Mouse (Mus musculus): Measurements from ENCODE around the gene Fat3. TPM values are rescaled to one million over a fixed set of nuclear protein-coding genes. Genes with fewer than 3 reads are reported as not detected.

Fat3 gene
- polyA plus RNA-seq, 1 experiment from 2014 or later = 2.3 TPM

DNA sequence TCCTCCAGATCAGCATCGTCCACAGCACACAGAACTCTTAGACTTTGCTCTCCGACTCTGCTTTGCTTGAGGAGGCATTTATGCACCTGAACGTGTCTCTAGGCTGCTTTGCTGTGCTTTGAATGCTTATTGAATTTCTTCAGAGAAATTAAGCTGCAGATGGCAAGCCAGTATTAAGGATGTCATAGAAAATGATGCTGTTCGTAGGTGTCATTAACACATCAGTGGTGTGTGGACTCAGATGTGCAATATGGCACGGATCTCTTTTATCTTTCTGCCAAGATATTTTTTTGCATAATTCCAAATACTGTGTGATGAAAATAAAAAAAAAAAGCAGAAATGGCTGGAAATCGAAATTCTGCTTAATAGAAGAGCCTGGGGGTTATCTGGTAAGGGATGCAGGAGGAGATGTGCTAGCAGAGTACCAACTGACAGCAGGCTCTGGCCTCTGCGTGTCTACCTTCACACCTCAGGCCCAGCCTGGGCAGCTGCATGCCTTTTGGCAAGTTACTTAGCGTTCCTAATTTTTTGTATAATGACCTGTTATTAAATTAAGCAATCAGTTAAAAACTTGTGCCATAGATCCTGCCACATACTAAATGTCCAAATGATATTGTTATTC is 407.9 kb downstream of the Fat3 start:
- H3K36me3 ChIP-seq (ENCODE audit: control insufficient read depth, insufficient read depth, low read length) = no peaks in the 10 kb centered on the region

DNA sequence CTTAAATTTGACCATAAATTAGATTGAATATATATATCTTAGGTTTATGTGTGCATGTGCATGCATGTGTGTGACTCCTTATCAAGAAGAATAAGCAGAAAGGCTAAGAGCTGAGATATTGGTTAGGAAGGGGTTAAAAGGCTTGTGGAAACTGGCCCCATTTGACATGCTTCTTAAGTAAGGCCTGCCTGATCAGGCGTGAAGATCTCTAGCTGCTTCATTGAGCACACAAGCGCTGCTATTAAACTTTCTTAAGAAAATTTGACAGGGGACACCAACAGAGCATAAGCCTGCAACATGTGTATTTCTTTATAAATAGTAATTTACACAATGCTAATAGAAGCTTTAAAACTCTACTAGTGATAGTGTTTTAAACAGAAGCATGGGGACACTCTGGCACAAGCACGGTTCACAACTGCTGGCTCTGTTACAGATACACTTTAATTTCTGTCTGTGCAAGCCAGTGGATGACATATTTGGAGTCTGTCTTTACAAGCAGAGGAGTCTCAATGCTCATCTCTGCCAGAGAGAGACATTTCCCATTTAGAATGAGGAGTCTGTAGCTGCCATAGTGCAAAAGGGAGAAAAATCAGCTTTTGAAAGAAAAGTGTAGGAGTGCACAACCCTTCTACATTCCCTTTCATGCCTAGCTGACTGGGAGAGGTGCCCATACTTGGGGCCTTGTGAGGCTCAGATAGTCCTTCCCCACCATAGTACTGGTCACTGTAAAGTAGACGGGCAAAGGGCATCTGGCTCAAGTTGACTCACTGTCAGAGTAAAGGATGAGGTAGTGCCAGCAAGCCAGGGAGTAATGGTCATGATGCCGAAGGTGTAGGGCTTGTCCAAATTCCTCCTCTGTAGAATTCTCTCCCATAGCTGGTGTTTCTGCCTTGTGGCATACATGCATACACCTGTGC is 408.8 kb downstream of the Fat3 start:
- 57% methylated on average over 5 of the region's 5 CpGs for WGBS (ENCODE audit: insufficient replicate concordance)
- Histone ChIP-seq H3K27ac (ENCODE audit: low read depth, low read length) (no peak overlapping the region), H3K9ac (ENCODE audit: low read depth, low read length) (no peak overlapping the region), H3K9me3 (replicated peaks; ENCODE audit: control insufficient read depth, low read length) (no peaks in the 10 kb centered on the region), H3K4me2 (no peak overlapping the region), H3K27me3 (ENCODE audit: control insufficient read depth, insufficient read depth, low read length) (no peaks in the 10 kb centered on the region), H3K4me1 (ENCODE audit: control insufficient read depth, insufficient read depth, low read length) (no peaks in the 10 kb centered on the region), H3K4me3 (ENCODE audit: low read depth, low read length) (no peak overlapping the region), H3K36me3 (ENCODE audit: control insufficient read depth, insufficient read depth, low read length) (no peaks in the 10 kb centered on the region)
- no peak for ATAC-seq (replicated peaks; ENCODE audit: insufficient number of reproducible peaks, low FRiP score, low TSS enrichment)

More for the DNA sequence above, 407.9 kb downstream of the Fat3 start:
- ATAC-seq (replicated peaks; ENCODE audit: insufficient number of reproducible peaks, low FRiP score, low TSS enrichment) = no peak
- 71% methylated on average over 8 of the region's 8 CpGs for whole genome bisulfite sequencing (ENCODE audit: insufficient replicate concordance)
- Histone ChIP-seq H3K4me2 (no peak overlapping the region), H3K4me3 (ENCODE audit: low read depth, low read length) (no peak overlapping the region), H3K27ac (ENCODE audit: low read depth, low read length) (no peak overlapping the region), H3K27me3 (ENCODE audit: control insufficient read depth, insufficient read depth, low read length) (no peaks in the 10 kb centered on the region), H3K9ac (ENCODE audit: low read depth, low read length) (no peak overlapping the region), H3K4me1 (ENCODE audit: control insufficient read depth, insufficient read depth, low read length) (no peaks in the 10 kb centered on the region), H3K9me3 (replicated peaks; ENCODE audit: control insufficient read depth, low read length) (no peaks in the 10 kb centered on the region)

DNA sequence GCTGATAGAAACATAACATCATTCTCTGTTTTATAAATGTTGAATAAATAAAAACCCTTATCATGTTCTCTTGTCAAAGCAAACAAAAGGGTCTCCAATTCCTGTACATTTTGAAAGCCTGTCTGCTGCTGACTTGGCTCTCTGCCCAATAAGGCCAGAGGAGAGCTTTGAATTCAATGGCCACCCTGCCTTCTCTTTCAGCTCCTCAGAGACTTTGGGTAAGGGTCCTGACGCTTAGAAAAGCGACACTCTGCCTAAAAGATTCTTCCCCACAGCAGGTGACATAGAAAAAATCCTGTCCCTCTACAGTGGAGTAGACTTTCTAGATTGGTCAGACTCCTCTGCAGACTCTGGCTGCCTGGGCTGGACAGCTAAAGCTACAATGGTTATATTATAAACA is 421.8 kb downstream of the Fat3 start:
- WGBS (ENCODE audit: insufficient replicate concordance) = 45% methylated on average over 2 of the region's 2 CpGs
- H3K27ac ChIP-seq (ENCODE audit: low read depth, low read length) = no peak overlapping the region
- H3K4me3 ChIP-seq (ENCODE audit: low read depth, low read length) = no peak overlapping the region
- no peak overlapping the region for H3K4me2 ChIP-seq
- H3K36me3 ChIP-seq (ENCODE audit: control insufficient read depth, insufficient read depth, low read length) = no peaks in the 10 kb centered on the region
- no peak for ATAC-seq (replicated peaks; ENCODE audit: insufficient number of reproducible peaks, low FRiP score, low TSS enrichment)
- no peaks in the 10 kb centered on the region for H3K27me3 ChIP-seq (ENCODE audit: control insufficient read depth, insufficient read depth, low read length)
- H3K9me3 ChIP-seq (replicated peaks; ENCODE audit: control insufficient read depth, low read length) = no peaks in the 10 kb centered on the region
- no peaks in the 10 kb centered on the region for H3K4me1 ChIP-seq (ENCODE audit: control insufficient read depth, insufficient read depth, low read length)
- H3K9ac ChIP-seq (ENCODE audit: low read depth, low read length) = no peak overlapping the region

DNA sequence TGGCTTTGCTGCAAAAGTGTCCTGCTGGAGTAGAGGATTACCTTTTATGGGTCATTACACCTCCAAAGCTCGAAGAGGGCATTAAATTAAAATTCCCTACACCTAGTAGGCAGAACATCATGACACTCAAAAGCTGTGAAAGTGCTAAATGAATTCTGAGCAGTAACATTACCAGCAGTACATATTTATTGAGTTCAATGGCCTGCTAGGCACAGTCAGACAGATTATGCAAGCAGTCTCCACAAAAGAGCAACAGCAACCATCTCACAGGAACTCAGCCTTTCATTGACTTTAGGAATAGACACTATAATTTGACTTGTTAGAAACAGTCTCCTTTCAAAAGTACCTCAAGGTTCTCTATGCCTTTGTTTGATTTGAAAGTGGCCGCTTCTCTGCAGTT is 426.4 kb downstream of the Fat3 start:
- Histone ChIP-seq H3K36me3 (ENCODE audit: control insufficient read depth, insufficient read depth, low read length) (no peaks in the 10 kb centered on the region), H3K9ac (ENCODE audit: low read depth, low read length) (no peak overlapping the region), H3K9me3 (replicated peaks; ENCODE audit: control insufficient read depth, low read length) (no peaks in the 10 kb centered on the region), H3K27ac (ENCODE audit: low read depth, low read length) (no peak overlapping the region), H3K4me2 (no peak overlapping the region), H3K27me3 (ENCODE audit: control insufficient read depth, insufficient read depth, low read length) (no peaks in the 10 kb centered on the region), H3K4me1 (ENCODE audit: control insufficient read depth, insufficient read depth, low read length) (no peaks in the 10 kb centered on the region), H3K4me3 (ENCODE audit: low read depth, low read length) (no peak overlapping the region)
- WGBS (ENCODE audit: insufficient replicate concordance) = 82% methylated on average over 2 of the region's 2 CpGs
- no peak for ATAC-seq (replicated peaks; ENCODE audit: insufficient number of reproducible peaks, low FRiP score, low TSS enrichment)

DNA sequence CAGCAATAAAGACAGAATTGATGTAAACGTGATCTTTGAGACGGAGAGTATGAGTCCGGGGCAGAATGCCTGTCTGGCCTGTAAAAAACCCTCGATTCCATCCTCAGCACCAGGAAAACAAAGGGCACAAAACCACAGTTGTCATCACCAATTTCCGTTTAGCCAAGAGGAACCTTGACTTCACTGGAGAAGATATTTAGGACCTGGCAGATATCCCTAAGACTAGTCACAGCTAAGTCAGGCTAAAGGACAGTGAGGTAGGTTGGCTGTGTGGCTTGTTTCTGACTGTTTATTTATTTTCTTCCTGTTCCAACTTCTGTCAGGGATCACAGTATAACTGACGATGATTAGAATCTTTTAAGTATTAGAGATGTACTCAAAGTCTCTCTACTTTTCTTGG is 427.0 kb downstream of the Fat3 start:
- no peak overlapping the region for H3K4me2 ChIP-seq
- no peaks in the 10 kb centered on the region for H3K4me1 ChIP-seq (ENCODE audit: control insufficient read depth, insufficient read depth, low read length)
- no peak overlapping the region for H3K4me3 ChIP-seq (ENCODE audit: low read depth, low read length)
- 70% methylated on average over 6 of the region's 6 CpGs for WGBS (ENCODE audit: insufficient replicate concordance)
- no peaks in the 10 kb centered on the region for H3K36me3 ChIP-seq (ENCODE audit: control insufficient read depth, insufficient read depth, low read length)
- no peak overlapping the region for H3K9ac ChIP-seq (ENCODE audit: low read depth, low read length)
- H3K27ac ChIP-seq (ENCODE audit: low read depth, low read length) = no peak overlapping the region
- no peak for ATAC-seq (replicated peaks; ENCODE audit: insufficient number of reproducible peaks, low FRiP score, low TSS enrichment)
- H3K27me3 ChIP-seq (ENCODE audit: control insufficient read depth, insufficient read depth, low read length) = no peaks in the 10 kb centered on the region
- no peaks in the 10 kb centered on the region for H3K9me3 ChIP-seq (replicated peaks; ENCODE audit: control insufficient read depth, low read length)

DNA sequence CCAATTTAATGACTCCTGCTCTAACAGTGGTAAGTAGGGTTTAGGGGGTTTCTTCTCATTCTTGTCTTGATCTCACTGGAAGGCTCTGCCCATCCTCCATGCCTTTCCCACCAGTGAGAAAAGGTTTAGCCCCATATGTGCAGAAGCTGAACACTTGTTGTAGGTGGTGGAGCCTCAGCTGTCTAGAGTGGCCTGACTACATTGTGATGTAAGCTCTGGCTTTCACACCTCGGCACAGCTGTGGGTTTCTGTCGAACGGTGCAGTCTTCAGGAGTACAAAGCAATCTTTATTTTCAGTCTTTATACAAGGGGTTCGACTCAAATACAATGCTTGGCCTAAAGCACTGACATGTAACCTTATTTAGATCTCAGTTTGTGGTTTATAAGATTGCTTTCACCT is 437.6 kb downstream of the Fat3 start:
- 75% methylated on average over 4 of the region's 4 CpGs for WGBS (ENCODE audit: insufficient replicate concordance)
- no peaks in the 10 kb centered on the region for H3K36me3 ChIP-seq (ENCODE audit: control insufficient read depth, insufficient read depth, low read length)
- no peak overlapping the region for H3K27ac ChIP-seq (ENCODE audit: low read depth, low read length)
- no peak overlapping the region for H3K4me3 ChIP-seq (ENCODE audit: low read depth, low read length)
- H3K9me3 ChIP-seq (replicated peaks; ENCODE audit: control insufficient read depth, low read length) = no peaks in the 10 kb centered on the region
- H3K4me1 ChIP-seq (ENCODE audit: control insufficient read depth, insufficient read depth, low read length) = no peaks in the 10 kb centered on the region
- H3K9ac ChIP-seq (ENCODE audit: low read depth, low read length) = no peak overlapping the region
- H3K4me2 ChIP-seq = no peak overlapping the region
- H3K27me3 ChIP-seq (ENCODE audit: control insufficient read depth, insufficient read depth, low read length) = no peaks in the 10 kb centered on the region
- no peak for ATAC-seq (replicated peaks; ENCODE audit: insufficient number of reproducible peaks, low FRiP score, low TSS enrichment)

DNA sequence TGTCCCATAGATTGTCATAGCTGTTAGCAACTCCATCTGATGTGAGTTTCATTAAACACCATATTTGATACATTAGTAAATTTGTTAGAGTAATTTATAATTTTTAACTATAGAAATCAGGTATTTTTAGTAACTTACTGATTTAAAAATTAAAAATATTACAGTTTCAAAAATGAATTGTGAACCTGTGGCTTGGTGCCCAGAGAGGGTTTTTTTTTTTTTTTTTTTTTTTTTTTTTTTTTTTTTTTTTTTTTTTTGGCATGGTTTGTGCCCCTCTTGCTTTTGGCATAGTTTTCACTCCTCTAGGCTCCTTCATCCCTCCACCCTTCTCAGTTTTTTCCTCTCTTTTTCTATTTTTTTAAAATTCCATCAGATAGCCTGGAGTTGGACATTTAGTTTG is 438.6 kb downstream of the Fat3 start:
- Histone ChIP-seq H3K9me3 (replicated peaks; ENCODE audit: control insufficient read depth, low read length) (no peaks in the 10 kb centered on the region), H3K4me2 (no peak overlapping the region), H3K27me3 (ENCODE audit: control insufficient read depth, insufficient read depth, low read length) (no peaks in the 10 kb centered on the region), H3K4me1 (ENCODE audit: control insufficient read depth, insufficient read depth, low read length) (no peaks in the 10 kb centered on the region), H3K9ac (ENCODE audit: low read depth, low read length) (no peak overlapping the region), H3K27ac (ENCODE audit: low read depth, low read length) (no peak overlapping the region), H3K4me3 (ENCODE audit: low read depth, low read length) (no peak overlapping the region), H3K36me3 (ENCODE audit: control insufficient read depth, insufficient read depth, low read length) (no peaks in the 10 kb centered on the region)
- no peak for ATAC-seq (replicated peaks; ENCODE audit: insufficient number of reproducible peaks, low FRiP score, low TSS enrichment)

DNA sequence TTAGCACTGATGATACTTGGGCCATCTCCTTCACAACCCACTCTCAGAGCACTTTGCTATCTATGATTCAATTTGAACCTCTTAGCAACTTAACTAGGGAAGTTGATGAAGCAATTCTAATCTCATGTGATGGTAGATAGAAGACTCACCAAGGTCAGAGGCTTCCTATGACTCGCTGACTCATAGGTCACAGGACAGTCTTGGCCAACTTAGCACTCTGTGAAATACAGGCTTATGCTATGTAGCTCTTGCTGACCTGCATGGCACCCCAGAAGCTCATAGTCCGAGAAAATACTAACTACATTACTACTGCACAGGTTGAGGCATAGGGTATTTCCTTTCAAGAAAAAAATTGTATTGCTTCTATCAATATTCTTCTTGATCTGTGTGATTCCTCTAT is 454.4 kb downstream of the Fat3 start:
- H3K27me3 ChIP-seq (ENCODE audit: control insufficient read depth, insufficient read depth, low read length) = no peaks in the 10 kb centered on the region
- WGBS (ENCODE audit: insufficient replicate concordance) = 76% methylated on average over 2 of the region's 2 CpGs

DNA sequence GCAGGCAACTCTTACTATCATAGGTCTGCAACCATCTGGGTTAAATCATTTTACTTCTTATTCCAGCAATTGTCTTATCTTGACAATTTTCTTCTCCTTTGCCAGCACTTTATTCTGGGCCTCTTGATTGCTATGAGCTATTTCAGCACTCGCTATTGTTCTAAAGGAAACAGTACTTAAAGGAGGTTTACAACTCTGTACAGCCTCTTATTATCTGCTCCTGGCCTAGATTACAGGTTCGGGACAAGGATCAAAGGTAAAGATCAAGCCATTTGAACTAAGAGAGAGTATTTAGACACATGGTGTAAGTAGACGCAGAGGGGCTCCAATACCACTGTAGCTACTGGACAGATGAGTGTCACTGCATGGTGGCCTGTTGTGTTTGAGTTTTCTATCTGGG is 463.7 kb downstream of the Fat3 start:
- WGBS (ENCODE audit: insufficient replicate concordance) = 48% methylated on average over 3 of the region's 3 CpGs
- no peak overlapping the region for H3K4me3 ChIP-seq (ENCODE audit: low read depth, low read length)
- no peaks in the 10 kb centered on the region for H3K9me3 ChIP-seq (replicated peaks; ENCODE audit: control insufficient read depth, low read length)
- no peaks in the 10 kb centered on the region for H3K27me3 ChIP-seq (ENCODE audit: control insufficient read depth, insufficient read depth, low read length)
- ATAC-seq (replicated peaks; ENCODE audit: insufficient number of reproducible peaks, low FRiP score, low TSS enrichment) = no peak
- no peak overlapping the region for H3K27ac ChIP-seq (ENCODE audit: low read depth, low read length)
- H3K9ac ChIP-seq (ENCODE audit: low read depth, low read length) = no peak overlapping the region
- H3K4me2 ChIP-seq = no peak overlapping the region
- 0 out of 2 replicates have a peak, but pooled peaks cover 3% of the 10 kb centered on the region for H3K4me1 ChIP-seq (ENCODE audit: control insufficient read depth, insufficient read depth, low read length)
- H3K36me3 ChIP-seq (ENCODE audit: control insufficient read depth, insufficient read depth, low read length) = no peaks in the 10 kb centered on the region

More for the DNA sequence above, 454.4 kb downstream of the Fat3 start:
- no peak overlapping the region for H3K4me2 ChIP-seq
- no peak overlapping the region for H3K27ac ChIP-seq (ENCODE audit: low read depth, low read length)
- no peak overlapping the region for H3K9ac ChIP-seq (ENCODE audit: low read depth, low read length)
- no peaks in the 10 kb centered on the region for H3K36me3 ChIP-seq (ENCODE audit: control insufficient read depth, insufficient read depth, low read length)
- ATAC-seq (replicated peaks; ENCODE audit: insufficient number of reproducible peaks, low FRiP score, low TSS enrichment) = no peak
- no peaks in the 10 kb centered on the region for H3K4me1 ChIP-seq (ENCODE audit: control insufficient read depth, insufficient read depth, low read length)
- no peaks in the 10 kb centered on the region for H3K9me3 ChIP-seq (replicated peaks; ENCODE audit: control insufficient read depth, low read length)
- H3K4me3 ChIP-seq (ENCODE audit: low read depth, low read length) = no peak overlapping the region
